Mouse (Mus musculus): Measurements from ENCODE around the gene Inpp5a.

DNA sequence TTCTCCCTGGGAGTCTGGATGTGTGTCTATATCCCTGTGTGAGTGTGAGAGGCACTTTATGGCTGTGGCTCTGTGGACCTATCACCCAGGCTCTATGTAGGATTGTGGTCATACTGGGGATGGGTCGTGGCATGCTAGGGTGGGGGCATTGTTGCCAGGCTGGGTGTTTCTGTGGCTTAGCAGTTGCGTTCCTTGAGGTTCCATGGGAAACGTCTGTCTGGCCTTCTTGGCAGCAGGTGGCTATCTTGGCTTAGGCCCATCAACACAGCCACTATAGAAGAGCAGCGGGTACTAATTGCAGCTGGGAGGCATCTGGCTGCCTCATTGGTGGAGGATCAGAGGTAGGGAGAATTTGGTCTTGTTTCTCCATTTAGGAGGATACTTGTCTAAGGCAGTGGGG lies 10.7 kb downstream of the Inpp5a start:
- TF ChIP-seq CTCF (IDR thresholded peaks at IDR 0.05; ENCODE audit: control insufficient read depth, insufficient read depth, insufficient replicate concordance, low read depth, low read length), result no peak
- TF ChIP-seq POLR2A (IDR thresholded peaks at IDR 0.05; ENCODE audit: control insufficient read depth, low read depth, low read length), result no peak
